Mouse (Mus musculus) adrenal gland, adult 2 months (tissue): ENCODE data around the gene Fam24b. TPM values are rescaled to one million over a fixed set of nuclear protein-coding genes. Genes with fewer than 3 reads are reported as not detected.

ENCODE experiments used
- polyA plus RNA-seq: library from polyadenylated mRNA; depleted of rRNA; stranded (reverse); fragments of >200 nt; gene quantifications from 2 replicates; pipeline ENCODE4 v1.2.3, GENCODE M21; 2012; rRNA removed
- total RNA-seq, 2 experiments: library from RNA; stranded (reverse); gene quantifications; 2 replicates each; pipeline ENCODE4 v1.2.3; 2021

Gene Fam24b
- total and polyA plus RNA-seq, 3 experiments, result not detected

Other genes with a start within 250 kb of the Fam24b start
- not detected for gene 4933402N03Rik, start 183.2 kb downstream of the Fam24b start, total RNA-seq
- not detected in 2 replicates for gene 4933402N03Rik, start 183.2 kb downstream of the Fam24b start, polyA plus RNA-seq
- not detected for gene 5430419D17Rik, start 155.1 kb downstream of the Fam24b start, total RNA-seq
- not detected in 2 replicates for gene 5430419D17Rik, start 155.1 kb downstream of the Fam24b start, polyA plus RNA-seq
- not detected for gene Cuzd1, start 7.2 kb downstream of the Fam24b start, total RNA-seq
- not detected in 2 replicates for gene Cuzd1, start 7.2 kb downstream of the Fam24b start, polyA plus RNA-seq
- gene Fam24a, start 4.3 kb upstream of the Fam24b start, total RNA-seq, result not detected
- gene Fam24a, start 4.3 kb upstream of the Fam24b start, polyA plus RNA-seq, result not detected in 2 replicates
- gene 2310057M21Rik, start 33.2 kb upstream of the Fam24b start, total RNA-seq, result 10 to 100 TPM; 13.0 to 13.1 TPM
- gene 2310057M21Rik, start 33.2 kb upstream of the Fam24b start, polyA plus RNA-seq, result 6.6 and 8.8 TPM in 2 replicates
- 10 to 100 TPM; 21.3 to 26.2 TPM for gene Pstk, start 41.6 kb upstream of the Fam24b start, total RNA-seq
- gene Pstk, start 41.6 kb upstream of the Fam24b start, polyA plus RNA-seq, result 71.2 and 91.3 TPM in 2 replicates
- gene Ikzf5, start 81.0 kb upstream of the Fam24b start, total RNA-seq, result 10 to 100 TPM; 36.8 to 37.2 TPM
- gene Ikzf5, start 81.0 kb upstream of the Fam24b start, polyA plus RNA-seq, result 7.4 and 7.9 TPM in 2 replicates
- 100 to 1,000 TPM; 228 to 655 TPM for gene Acadsb, start 81.1 kb upstream of the Fam24b start, total RNA-seq
- 14.5 and 24.4 TPM in 2 replicates for gene Acadsb, start 81.1 kb upstream of the Fam24b start, polyA plus RNA-seq
- not detected for gene Hmx3, start 213.4 kb upstream of the Fam24b start, total RNA-seq
- not detected in 2 replicates for gene Hmx3, start 213.4 kb upstream of the Fam24b start, polyA plus RNA-seq
- gene Hmx2, start 219.3 kb upstream of the Fam24b start, total RNA-seq, result not detected
- gene Hmx2, start 219.3 kb upstream of the Fam24b start, polyA plus RNA-seq, result not detected in 2 replicates
- gene Bub3, start 230.7 kb upstream of the Fam24b start, total RNA-seq, result 10 to 100 TPM; 67.0 to 82.2 TPM
- gene Bub3, start 230.7 kb upstream of the Fam24b start, polyA plus RNA-seq, result 31.8 and 39.6 TPM in 2 replicates